Mouse (Mus musculus): Measurements from ENCODE around the gene 2900026A02Rik. TPM values are rescaled to one million over a fixed set of nuclear protein-coding genes. Genes with fewer than 3 reads are reported as not detected.
A peak's percentile ranks its signal among the peaks of the same experiment; 100 is the strongest.

The 2900026A02Rik gene
- 10.0 and 10.7 TPM in 2 replicates for polyA plus RNA-seq (2015; fragmentation: Nextera tagmentation; extraction: Ambion mirVana)

DNA sequence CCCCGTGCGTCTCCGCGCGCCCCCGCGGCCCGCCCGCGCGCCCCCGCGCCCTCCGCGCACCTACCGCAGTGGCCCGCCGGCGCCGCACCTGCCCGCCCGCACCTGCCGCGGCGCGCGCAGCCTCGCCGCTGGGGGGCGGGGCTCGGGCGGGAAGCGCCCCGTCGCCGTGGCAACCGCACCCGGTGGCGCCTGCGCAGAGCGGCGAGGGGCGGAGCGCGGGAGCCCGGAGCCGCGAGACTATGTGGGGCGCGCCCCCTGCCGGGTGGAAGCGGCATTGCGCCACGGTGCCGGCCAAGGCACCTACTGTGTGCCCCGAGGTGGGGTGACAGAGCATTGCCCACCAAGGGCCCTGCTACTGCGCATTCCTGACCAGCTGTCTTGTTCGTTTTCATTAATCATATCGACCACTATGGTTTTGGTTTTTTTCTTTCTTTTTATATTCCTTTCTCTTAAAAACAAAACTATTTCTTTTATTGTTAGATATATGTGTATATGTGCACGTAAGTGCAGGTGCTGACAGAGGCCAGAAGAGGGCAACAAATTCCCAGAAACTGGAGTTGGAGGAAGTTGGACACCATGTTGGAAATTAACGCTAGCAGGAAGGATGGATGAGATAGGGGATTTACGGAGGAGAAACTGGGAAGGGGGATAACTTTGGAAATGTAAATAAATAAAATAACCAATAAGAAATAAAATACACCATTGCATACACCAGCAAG is at the start of gene 2900026A02Rik:
Gene 2900026A02Rik, minus strand, starts transcription at position 90 of the 719 bp plus-strand sequence.
- H3K4me2 ChIP-seq (replicated peaks): peak within 1 kb of the TSS; percentile 93
- no peaks in the 10 kb centered on the region for H3K9me3 ChIP-seq
- peak within 1 kb of the TSS; percentile 59 for H3K9ac ChIP-seq
- peaks cover 26% of the 10 kb centered on the region for H3K4me1 ChIP-seq (replicated peaks)
- H3K27me3 ChIP-seq (replicated peaks): no peaks in the 10 kb centered on the region
- H3K27ac ChIP-seq: peak within 1 kb of the TSS; percentile 84
- H3K36me3 ChIP-seq: no peaks in the 10 kb centered on the region
- ATAC-seq: peak; percentile 50
- WGBS: 11% methylated on average over 44 of the region's 62 CpGs
- H3K4me3 ChIP-seq (replicated peaks): peak within 1 kb of the TSS; percentile 62

DNA sequence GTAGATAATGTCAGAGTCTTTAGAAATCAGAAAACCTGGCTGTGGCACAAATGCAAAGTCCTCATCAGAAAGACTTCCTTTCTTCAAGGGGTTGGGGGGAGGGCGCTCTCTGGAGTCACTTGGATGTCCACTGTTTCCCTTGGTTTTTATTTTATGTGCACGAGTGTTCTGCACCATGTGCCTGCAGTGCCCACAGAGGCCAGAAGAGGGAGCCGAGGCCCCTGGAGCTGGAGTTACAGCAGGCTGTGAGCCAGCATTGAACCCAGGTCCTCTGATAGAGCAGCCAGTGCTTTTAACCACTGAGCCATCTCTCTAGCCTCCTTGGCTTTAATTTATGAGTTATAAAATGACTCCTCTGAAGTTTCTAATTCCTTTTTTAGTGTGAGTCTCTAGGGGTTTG is 49.0 kb upstream of the 2900026A02Rik start:
- 87% methylated on average over 3 of the region's 3 CpGs for WGBS
- Histone ChIP-seq H3K36me3 (no peaks in the 10 kb centered on the region), H3K27me3 (replicated peaks) (no peaks in the 10 kb centered on the region), H3K9ac (no peak overlapping the region), H3K4me3 (replicated peaks) (no peak overlapping the region), H3K4me2 (replicated peaks) (no peak overlapping the region), H3K9me3 (no peaks in the 10 kb centered on the region), H3K27ac (no peak overlapping the region), H3K4me1 (replicated peaks) (no peaks in the 10 kb centered on the region)
- no peak for ATAC-seq

DNA sequence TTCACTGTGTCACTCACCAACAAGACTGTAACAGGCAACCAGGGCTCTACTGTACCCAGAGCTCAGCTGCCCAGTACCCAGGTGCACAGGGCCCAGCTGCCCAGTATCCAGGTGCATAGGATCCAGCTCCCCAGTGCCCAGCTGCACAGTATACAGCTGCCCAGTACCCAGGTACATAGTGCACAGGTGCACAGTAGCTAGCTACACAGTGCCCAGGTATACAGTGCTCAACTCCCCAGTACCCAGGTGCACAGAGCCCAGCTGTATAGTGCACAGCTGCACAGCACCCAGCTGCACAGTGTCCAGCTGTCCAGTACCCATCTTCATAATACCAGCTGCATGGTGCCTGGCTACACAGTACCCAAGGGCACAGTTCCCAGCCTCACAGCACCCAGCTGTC is 47.2 kb upstream of the 2900026A02Rik start:
- H3K4me1 ChIP-seq (replicated peaks): no peaks in the 10 kb centered on the region
- ATAC-seq: no peak

DNA sequence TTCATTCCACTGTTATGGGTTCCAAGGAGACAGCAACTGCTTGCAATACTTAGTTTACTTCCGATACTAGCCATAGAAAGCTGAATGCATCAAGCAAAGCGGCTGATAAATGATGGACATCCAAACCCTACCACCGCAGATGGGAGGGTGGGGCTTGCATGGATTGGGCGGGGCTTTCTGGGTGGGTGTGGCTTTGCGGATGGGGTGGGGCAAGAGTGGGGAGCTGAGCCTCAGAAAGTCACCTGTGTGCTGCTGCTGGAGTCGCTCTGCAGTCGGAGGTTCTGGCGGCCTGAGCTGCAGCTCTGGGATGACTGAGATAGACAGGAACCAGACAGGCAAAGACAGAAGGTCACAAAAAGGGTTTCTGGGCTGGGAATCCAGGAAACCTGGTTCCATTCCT is 44.6 kb upstream of the 2900026A02Rik start:
- no peak for ATAC-seq
- Histone ChIP-seq H3K27ac (no peak overlapping the region), H3K9ac (no peak overlapping the region), H3K27me3 (replicated peaks) (no peaks in the 10 kb centered on the region), H3K9me3 (no peaks in the 10 kb centered on the region), H3K36me3 (no peaks in the 10 kb centered on the region), H3K4me1 (replicated peaks) (no peaks in the 10 kb centered on the region), H3K4me2 (replicated peaks) (no peak overlapping the region), H3K4me3 (replicated peaks) (no peak overlapping the region)
- WGBS: 74% methylated on average over 8 of the region's 8 CpGs

More for the DNA sequence above, 47.2 kb upstream of the 2900026A02Rik start:
- no peak overlapping the region for H3K4me2 ChIP-seq (replicated peaks)
- no peak overlapping the region for H3K9ac ChIP-seq
- no peaks in the 10 kb centered on the region for H3K27me3 ChIP-seq (replicated peaks)
- H3K36me3 ChIP-seq: no peaks in the 10 kb centered on the region
- no peak overlapping the region for H3K27ac ChIP-seq
- H3K4me3 ChIP-seq (replicated peaks): no peak overlapping the region
- no peaks in the 10 kb centered on the region for H3K9me3 ChIP-seq

DNA sequence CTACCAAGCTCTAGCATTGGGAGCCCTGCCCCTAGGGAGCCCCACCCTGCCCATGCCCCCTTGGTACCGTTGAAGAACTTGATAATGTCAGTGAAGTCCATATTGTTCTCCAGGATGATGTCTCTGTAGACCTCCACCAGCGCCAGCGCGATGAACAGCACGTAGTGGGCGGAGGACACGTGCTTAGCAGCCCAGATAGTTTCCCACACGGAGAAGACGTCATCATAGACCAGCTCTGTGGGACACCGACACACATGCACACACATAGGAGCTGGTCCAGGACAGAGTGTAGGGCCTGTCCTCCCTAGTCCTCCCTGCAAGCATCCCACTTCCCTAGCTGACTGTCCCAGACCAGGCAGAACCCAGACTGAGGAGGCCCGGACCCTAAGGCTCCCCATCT is 29.8 kb upstream of the 2900026A02Rik start:
- ATAC-seq: no peak
- H3K27me3 ChIP-seq (replicated peaks): no peaks in the 10 kb centered on the region
- H3K36me3 ChIP-seq: no peaks in the 10 kb centered on the region
- no peak overlapping the region for H3K27ac ChIP-seq
- H3K4me2 ChIP-seq (replicated peaks): no peak overlapping the region
- no peaks in the 10 kb centered on the region for H3K4me1 ChIP-seq (replicated peaks)
- H3K4me3 ChIP-seq (replicated peaks): no peak overlapping the region
- no peak overlapping the region for H3K9ac ChIP-seq
- 94% methylated on average over 11 of the region's 11 CpGs for WGBS
- H3K9me3 ChIP-seq: no peaks in the 10 kb centered on the region

DNA sequence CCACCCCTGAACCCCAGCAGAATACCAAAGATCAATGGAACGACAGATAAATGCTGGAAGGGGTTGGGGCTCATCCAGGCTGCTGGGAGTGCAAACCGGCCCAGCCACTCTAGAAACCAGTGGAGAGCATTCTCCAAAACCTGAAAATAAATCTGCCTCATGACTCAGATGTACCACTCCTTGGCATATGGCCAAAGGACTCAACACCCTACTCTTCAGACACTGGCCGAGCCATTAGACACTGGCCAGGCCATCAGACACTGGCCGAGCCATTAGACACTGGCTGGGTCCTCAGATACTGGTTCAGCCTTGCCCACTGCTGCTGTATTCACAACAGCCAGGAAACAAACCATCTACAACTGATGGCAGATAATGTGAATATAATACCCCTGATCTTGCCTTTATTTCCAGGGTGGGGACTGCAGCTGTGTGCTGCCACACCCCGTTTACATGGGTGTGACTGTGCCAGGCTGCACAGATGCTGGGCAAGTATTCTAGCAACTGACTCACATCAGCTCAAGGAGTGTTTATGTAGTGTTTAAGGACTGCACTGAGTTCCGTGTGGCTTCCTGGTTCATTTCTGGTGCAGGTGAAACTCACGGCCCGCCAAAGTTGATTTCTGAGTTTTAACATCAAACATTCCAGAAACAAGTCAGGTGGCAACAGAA is 28.4 kb upstream of the 2900026A02Rik start:
- Histone ChIP-seq H3K36me3 (no peaks in the 10 kb centered on the region), H3K9me3 (no peaks in the 10 kb centered on the region), H3K27ac (no peak overlapping the region), H3K27me3 (replicated peaks) (no peaks in the 10 kb centered on the region), H3K4me3 (replicated peaks) (no peak overlapping the region), H3K4me1 (replicated peaks) (no peaks in the 10 kb centered on the region), H3K9ac (no peak overlapping the region), H3K4me2 (replicated peaks) (no peak overlapping the region)
- WGBS: 66% methylated on average over 8 of the region's 8 CpGs
- no peak for ATAC-seq

DNA sequence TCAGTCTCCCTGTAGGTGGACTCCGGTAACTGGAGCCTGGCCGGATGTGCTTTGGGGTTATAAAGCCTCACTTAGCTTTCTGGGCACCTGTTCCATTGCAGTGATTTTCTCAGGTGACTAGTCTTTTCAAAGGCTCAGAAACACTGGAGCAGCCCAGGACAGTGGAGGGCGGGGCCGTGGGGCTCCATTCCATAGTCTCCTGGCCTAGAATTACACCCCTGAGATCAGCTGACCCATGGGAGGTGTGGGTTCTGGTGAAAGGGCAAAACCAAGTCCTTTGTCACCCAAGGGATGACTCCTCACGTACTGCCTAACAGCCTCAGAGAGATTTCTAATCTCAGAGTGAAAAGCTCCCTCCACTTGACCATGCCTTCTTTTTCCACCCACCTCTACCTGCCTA is 9.2 kb upstream of the 2900026A02Rik start:
- H3K36me3 ChIP-seq: no peaks in the 10 kb centered on the region
- no peaks in the 10 kb centered on the region for H3K9me3 ChIP-seq
- WGBS: 56% methylated on average over 5 of the region's 5 CpGs
- no peak overlapping the region for H3K4me2 ChIP-seq (replicated peaks)
- no peak overlapping the region for H3K4me3 ChIP-seq (replicated peaks)
- 0 out of 2 replicates have a peak overlapping the region, but pooled peaks have one; percentile 13 for H3K27ac ChIP-seq
- ATAC-seq: peak; percentile 73
- no peaks in the 10 kb centered on the region for H3K27me3 ChIP-seq (replicated peaks)
- H3K9ac ChIP-seq: no peak overlapping the region
- H3K4me1 ChIP-seq (replicated peaks): peaks cover 3% of the 10 kb centered on the region; the same call in 1 of the 2 replicates

DNA sequence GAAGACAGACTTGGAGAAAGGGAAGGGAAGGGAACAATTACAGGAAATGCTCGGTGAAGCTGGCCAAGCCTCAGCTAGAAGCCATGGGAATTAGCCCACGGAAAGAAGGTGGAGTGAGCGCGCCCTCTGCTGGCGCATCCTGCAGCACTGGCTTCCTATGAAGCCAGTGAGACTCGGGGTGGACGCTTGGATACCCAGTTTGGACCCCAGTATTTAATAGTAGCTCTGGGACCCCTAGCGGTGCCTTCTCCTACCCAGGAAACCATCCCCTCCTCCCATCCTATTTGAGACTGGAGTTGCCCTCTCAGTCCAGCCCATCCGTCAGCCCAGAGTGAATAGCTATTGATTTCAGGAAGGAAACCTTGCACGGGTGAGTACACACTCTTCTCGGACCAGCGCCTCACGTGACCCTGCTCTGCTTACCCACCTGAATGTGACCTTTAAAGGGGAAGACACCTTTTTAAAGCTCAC is 5.6 kb upstream of the 2900026A02Rik start, which contains the start of gene Tmem211:
Gene Tmem211, plus strand, starts transcription at position 278 of the 471 bp plus-strand sequence.
- peak within 1 kb of the TSS; percentile 6; the same call in 1 of the 2 replicates for H3K4me3 ChIP-seq (replicated peaks)

DNA sequence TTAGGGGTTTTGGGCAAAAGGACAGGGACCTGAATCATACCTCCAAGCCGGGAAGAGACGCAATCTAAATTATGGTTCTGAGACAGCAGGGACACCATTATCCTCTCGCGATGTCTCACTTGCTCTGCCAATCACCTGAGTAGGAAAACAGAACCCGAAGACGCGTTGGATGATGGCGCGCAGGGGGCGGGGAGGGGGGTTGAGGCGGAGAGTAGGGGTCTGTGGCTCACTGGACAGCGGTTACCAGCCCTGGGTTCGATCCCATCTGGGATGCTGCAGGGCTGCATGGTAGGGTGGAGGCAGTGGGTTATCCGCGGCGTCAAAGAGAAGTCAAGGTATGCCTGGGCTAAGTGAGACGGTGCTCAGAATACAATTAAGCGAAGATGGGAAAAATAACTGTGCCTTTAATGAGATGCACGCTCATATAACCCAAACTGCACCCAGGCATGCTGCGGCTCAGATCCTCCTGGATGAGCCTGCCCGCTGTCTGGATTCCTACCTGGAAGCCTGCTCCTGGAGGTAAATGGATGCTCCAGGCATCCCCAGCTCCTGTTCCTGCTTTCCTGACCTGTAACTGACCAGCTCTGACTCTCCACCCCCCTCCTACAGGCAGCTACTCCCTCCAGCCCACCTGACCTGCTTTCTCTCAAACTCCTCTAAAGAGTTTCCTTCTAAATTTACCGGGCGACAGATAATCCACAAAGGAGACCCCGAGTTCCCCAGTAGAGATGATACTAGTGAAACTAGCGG is 4.8 kb upstream of the 2900026A02Rik start:
- no peaks in the 10 kb centered on the region for H3K36me3 ChIP-seq
- no peak overlapping the region for H3K9ac ChIP-seq
- peak overlapping the region; percentile 53 for H3K4me2 ChIP-seq (replicated peaks)
- no peaks in the 10 kb centered on the region for H3K27me3 ChIP-seq (replicated peaks)
- H3K4me3 ChIP-seq (replicated peaks): 0 out of 2 replicates have a peak overlapping the region, but pooled peaks have one; percentile 6
- no peaks in the 10 kb centered on the region for H3K9me3 ChIP-seq
- 0 out of 2 replicates have a peak overlapping the region, but pooled peaks have one; percentile 20 for H3K27ac ChIP-seq
- no peak for ATAC-seq
- peaks cover 3% of the 10 kb centered on the region; the same call in 1 of the 2 replicates for H3K4me1 ChIP-seq (replicated peaks)
- 23% methylated on average over 25 of the region's 25 CpGs for WGBS

More for the DNA sequence above, 5.6 kb upstream of the 2900026A02Rik start, which contains the start of gene Tmem211:
- H3K9me3 ChIP-seq: no peaks in the 10 kb centered on the region
- peaks cover 3% of the 10 kb centered on the region; the same call in 1 of the 2 replicates for H3K4me1 ChIP-seq (replicated peaks)
- 0 out of 2 replicates have a peak within 1 kb of the TSS, but pooled peaks have one; percentile 20 for H3K27ac ChIP-seq
- WGBS: 0% methylated on average over 13 of the region's 13 CpGs
- peak; percentile 81 for ATAC-seq
- H3K9ac ChIP-seq: no peak within 1 kb of the TSS
- no peaks in the 10 kb centered on the region for H3K27me3 ChIP-seq (replicated peaks)
- no peaks in the 10 kb centered on the region for H3K36me3 ChIP-seq
- H3K4me2 ChIP-seq (replicated peaks): peak within 1 kb of the TSS; percentile 53

DNA sequence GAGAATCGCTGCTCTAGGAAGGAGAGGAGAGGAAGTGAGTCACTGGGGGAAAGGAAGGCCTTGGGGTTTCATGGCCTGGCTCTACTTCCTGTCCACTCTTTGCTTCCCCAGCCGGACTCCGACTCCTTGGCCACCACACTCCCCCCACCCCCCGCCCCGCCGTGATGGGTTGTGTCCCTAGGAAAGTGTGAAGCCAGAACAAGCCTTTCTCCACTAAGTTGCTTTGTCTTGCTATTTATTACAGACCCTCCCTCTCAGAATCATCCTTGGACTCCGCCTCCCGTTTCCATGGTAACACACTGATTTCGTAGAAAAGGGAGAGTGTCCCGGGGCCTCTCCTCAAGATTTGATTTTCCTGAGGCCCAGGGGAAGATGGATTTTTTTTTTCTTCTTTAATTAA is 4.2 kb upstream of the 2900026A02Rik start:
- H3K27ac ChIP-seq: no peak overlapping the region
- H3K9ac ChIP-seq: no peak overlapping the region
- no peak for ATAC-seq
- H3K27me3 ChIP-seq (replicated peaks): no peaks in the 10 kb centered on the region
- H3K4me3 ChIP-seq (replicated peaks): no peak overlapping the region
- no peaks in the 10 kb centered on the region for H3K36me3 ChIP-seq
- WGBS: 24% methylated on average over 10 of the region's 10 CpGs
- no peak overlapping the region for H3K4me2 ChIP-seq (replicated peaks)
- no peaks in the 10 kb centered on the region for H3K9me3 ChIP-seq
- peaks cover 3% of the 10 kb centered on the region; the same call in 1 of the 2 replicates for H3K4me1 ChIP-seq (replicated peaks)

DNA sequence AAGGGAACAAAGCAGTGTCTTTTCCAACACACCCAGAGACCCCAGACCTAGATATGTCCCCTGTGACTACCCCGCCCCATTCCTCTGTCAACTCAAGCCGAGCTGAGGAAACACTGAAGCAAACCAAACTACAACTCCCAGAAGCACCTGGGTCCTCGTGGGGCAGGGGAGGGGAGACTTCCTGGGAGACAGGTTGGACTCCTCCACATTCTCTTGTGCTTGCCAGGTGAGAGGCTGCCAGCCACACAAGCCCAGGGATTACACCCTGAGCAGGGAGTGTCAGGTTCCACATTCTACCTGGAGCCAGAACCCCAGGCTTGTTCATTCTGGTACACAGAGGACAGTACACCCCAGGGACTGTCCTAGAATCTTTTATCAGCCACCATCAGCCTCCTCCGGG is 2.9 kb upstream of the 2900026A02Rik start:
- no peak overlapping the region for H3K9ac ChIP-seq
- ATAC-seq: no peak
- WGBS: 42% methylated on average over 4 of the region's 4 CpGs
- H3K27me3 ChIP-seq (replicated peaks): no peaks in the 10 kb centered on the region
- no peak overlapping the region for H3K4me2 ChIP-seq (replicated peaks)
- no peaks in the 10 kb centered on the region for H3K9me3 ChIP-seq
- H3K4me1 ChIP-seq (replicated peaks): peaks cover 11% of the 10 kb centered on the region
- no peak overlapping the region for H3K4me3 ChIP-seq (replicated peaks)
- H3K27ac ChIP-seq: no peak overlapping the region
- no peaks in the 10 kb centered on the region for H3K36me3 ChIP-seq

Measured in intestine, embryonic 15.5 days (tissue).